In the genomic region with DNA sequence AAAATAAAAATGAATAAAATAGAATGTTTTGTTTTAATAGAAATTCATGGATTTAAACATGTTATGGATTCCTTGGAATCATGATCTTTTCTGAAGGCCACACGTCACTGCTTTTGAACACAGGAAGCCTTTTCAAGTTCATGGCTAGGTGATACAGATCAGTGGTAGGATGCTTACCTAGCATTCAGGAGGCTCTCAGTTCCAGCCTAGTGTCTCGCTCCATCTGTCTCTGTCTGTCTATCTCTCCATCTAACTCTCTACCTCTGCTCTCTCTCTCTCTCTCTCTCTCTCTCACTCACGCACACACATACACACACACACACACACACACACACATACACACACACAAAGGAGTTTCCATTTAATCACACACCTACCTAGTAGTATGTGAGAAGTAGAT, we compare ENCODE assay signal across 26 mouse cellular contexts. TPM values are rescaled to one million over a fixed set of nuclear protein-coding genes. Genes with fewer than 3 reads are reported as not detected.
DNase-seq lines count a peak whose midpoint lies in the region; ATAC-seq and TF ChIP-seq lines count a peak whose summit lies in the region.
"Had no signal": no experiment of that assay in that cellular context is flagged by ENCODE, and none has a peak within 500 bp of the region (broad histone marks: within the 10 kb centered on the region; RNA-seq: fewer than 3 reads in every experiment).

No protein-coding gene starts in this region.

- 97% methylated on average over 3 of the region's 3 CpGs for WGBS in forebrain, postnatal 0 days

- H3K9ac ChIP-seq in forebrain, postnatal 0 days = no peak overlapping the region
- H3K9ac ChIP-seq: embryonic facial prominence, embryonic 13.5 days; forebrain, embryonic 12.5 days; forebrain, embryonic 15.5 days; heart, embryonic 13.5 days; hindbrain, embryonic 12.5 days; hindbrain, embryonic 15.5 days had no signal

- H3K36me3 ChIP-seq in forebrain, postnatal 0 days (ENCODE audit: insufficient read depth) = peaks cover 20% of the 10 kb centered on the region

- peak; percentile 4 for DNase-seq in heart, adult 11 months
- no peak for DNase-seq in heart, postnatal 25 days (ENCODE audit: low spot score)
- DNase-seq in naive thymus-derived CD4-positive, alpha-beta T cell, adult 2 months (ENCODE audit: low read depth) = peak; percentile 62
- no peak for DNase-seq in spleen, adult 18-20 months
- no peak for DNase-seq in forebrain, postnatal 0 days
- DNase-seq: adrenal gland, adult 2 months; adrenal gland, postnatal 14 days; cerebellum, adult 11 months; cerebellum, adult 2 months; cerebellum, adult 9-11 months; cerebellum, postnatal 25 days; gastrocnemius, postnatal 25 days; heart, adult 2 months; heart, postnatal 14 days; kidney, adult 18-20 months had no signal

- no peaks in the 10 kb centered on the region for H3K4me1 ChIP-seq in forebrain, postnatal 0 days (ENCODE audit: insufficient read depth)
- H3K4me1 ChIP-seq: embryonic facial prominence, embryonic 10.5 days; embryonic facial prominence, embryonic 13.5 days; forebrain, embryonic 12.5 days; forebrain, embryonic 15.5 days; heart, embryonic 10.5 days; heart, embryonic 13.5 days; hindbrain, embryonic 12.5 days; hindbrain, embryonic 15.5 days had no signal

- H3K4me3 ChIP-seq in forebrain, postnatal 0 days (ENCODE audit: low read depth, low read length) = no peak overlapping the region
- H3K4me3 ChIP-seq: embryonic facial prominence, embryonic 10.5 days; embryonic facial prominence, embryonic 13.5 days; erythroblast, embryonic 14.5 days; forebrain, embryonic 12.5 days; forebrain, embryonic 15.5 days; heart, adult 2 months; heart, embryonic 10.5 days; heart, embryonic 13.5 days; hindbrain, embryonic 12.5 days; hindbrain, embryonic 15.5 days had no signal

- H3K27ac ChIP-seq in forebrain, postnatal 0 days (ENCODE audit: low read depth, low read length) = no peak overlapping the region
- H3K27ac ChIP-seq: embryonic facial prominence, embryonic 10.5 days; embryonic facial prominence, embryonic 13.5 days; forebrain, embryonic 12.5 days; forebrain, embryonic 15.5 days; heart, adult 2 months; heart, embryonic 10.5 days; heart, embryonic 13.5 days; hindbrain, embryonic 12.5 days; hindbrain, embryonic 15.5 days had no signal

- no peaks in the 10 kb centered on the region for H3K9me3 ChIP-seq in forebrain, postnatal 0 days (ENCODE audit: low read length)
- H3K9me3 ChIP-seq: embryonic facial prominence, embryonic 10.5 days; embryonic facial prominence, embryonic 13.5 days; forebrain, embryonic 12.5 days; forebrain, embryonic 15.5 days; hindbrain, embryonic 15.5 days had no signal

- ATAC-seq in activated CD4-positive, CD25-positive, alpha-beta regulatory T cell, adult 4 months = peak; percentile 14
- no peak for ATAC-seq in forebrain, postnatal 0 days
- ATAC-seq: forebrain, embryonic 15.5 days; intestine, embryonic 16.5 days had no signal

- H3K27me3 ChIP-seq in forebrain, postnatal 0 days (ENCODE audit: insufficient read depth, low read length) = no peaks in the 10 kb centered on the region
- H3K27me3 ChIP-seq: embryonic facial prominence, embryonic 13.5 days; forebrain, embryonic 12.5 days; forebrain, embryonic 15.5 days; heart, embryonic 13.5 days; hindbrain, embryonic 12.5 days; hindbrain, embryonic 15.5 days had no signal

- intact Hi-C loops in heart, postnatal 25 days (cut with DNase I) = no loop called here

- H3K4me2 ChIP-seq in forebrain, postnatal 0 days (ENCODE audit: low read depth) = no peak overlapping the region
- H3K4me2 ChIP-seq: embryonic facial prominence, embryonic 13.5 days; forebrain, embryonic 12.5 days; forebrain, embryonic 15.5 days; heart, embryonic 13.5 days; hindbrain, embryonic 12.5 days; hindbrain, embryonic 15.5 days had no signal

- no peak for TF ChIP-seq CTCF in forebrain, postnatal 0 days (IDR thresholded peaks at IDR 0.05; ENCODE audit: low read depth)

RNA-seq across cellular contexts. Expression of a gene that starts 15.9 kb away (rescaled TPM):
- total RNA-seq in heart, postnatal 25 days (2021) = 10 to 100 TPM; 11.2 to 12.4 TPM
- 1 to 10 TPM; 6.3 to 7.6 TPM for polyA plus RNA-seq in activated CD4-positive, CD25-positive, alpha-beta regulatory T cell, adult 4 months (2017; shearing (Covaris generic))
- 15.7 and 18.3 TPM in 2 replicates for total RNA-seq in forebrain, postnatal 0 days (2014; rRNA removed)
- polyA plus RNA-seq in forebrain, postnatal 0 days (2015; fragmentation: Nextera tagmentation; extraction: Ambion mirVana) = 7.7 and 11.6 TPM in 2 replicates

RNA-seq across cellular contexts. Expression of a gene that starts 43.4 kb away (rescaled TPM):
- total RNA-seq in heart, postnatal 25 days (2021) = 10 to 100 TPM; 44.1 to 44.2 TPM
- 10 to 100 TPM; 15.8 to 21.2 TPM for polyA plus RNA-seq in activated CD4-positive, CD25-positive, alpha-beta regulatory T cell, adult 4 months (2017; shearing (Covaris generic))
- total RNA-seq in forebrain, postnatal 0 days (2014; rRNA removed) = 39.6 and 46.7 TPM in 2 replicates
- polyA plus RNA-seq in forebrain, postnatal 0 days (2015; fragmentation: Nextera tagmentation; extraction: Ambion mirVana) = 4.0 and 5.5 TPM in 2 replicates

Comparison
In these comparisons a context has a peak if more than half of its experiments do, and no peak if none do; other contexts are left out.
1. DNase-seq: peak in heart, adult 11 months (single experiment) and naive thymus-derived CD4-positive, alpha-beta T cell, adult 2 months (single experiment); none in heart, postnatal 25 days (single experiment), spleen, adult 18-20 months (0 of 2) and forebrain, postnatal 0 days (single experiment).